Mouse (Mus musculus): ENCODE data around the gene Gnat2.

The Gnat2 gene

GRCm38 (mm10) chr3:108085721-108086469 lies 6.7 kb upstream of the Gnat2 start:
- DNase-seq, result peak; percentile 81

DNA sequence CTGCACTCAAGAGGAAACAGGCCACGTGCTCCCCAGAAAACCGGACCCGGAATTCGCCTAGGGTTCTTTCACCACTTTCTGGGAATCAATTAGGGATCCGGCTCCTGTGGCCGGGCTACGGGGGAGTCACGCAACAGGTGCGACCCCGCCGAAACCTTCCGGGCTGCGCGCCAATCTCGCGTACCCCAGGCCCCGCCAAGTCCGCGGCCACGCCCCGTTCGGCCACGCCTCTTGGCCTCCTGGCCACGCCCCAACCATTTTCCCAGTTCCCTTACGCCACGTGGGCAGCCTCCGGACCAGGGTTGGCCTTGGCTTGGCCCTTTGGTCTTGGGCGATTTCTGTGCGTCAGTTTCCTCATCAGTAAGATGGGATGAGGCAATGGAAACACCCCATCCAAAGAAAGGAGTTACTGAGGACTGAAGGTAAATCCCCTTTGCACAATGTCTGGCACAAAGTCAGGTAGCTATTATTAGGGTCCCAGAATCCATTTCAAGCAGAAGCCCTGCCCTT lies 6.1 kb upstream of the Gnat2 start, which contains the start of gene Ampd2:
Gene Ampd2 (minus strand): TSS at position 182 of the 510 bp plus-strand sequence.
- peak; percentile 81 for DNase-seq

DNA sequence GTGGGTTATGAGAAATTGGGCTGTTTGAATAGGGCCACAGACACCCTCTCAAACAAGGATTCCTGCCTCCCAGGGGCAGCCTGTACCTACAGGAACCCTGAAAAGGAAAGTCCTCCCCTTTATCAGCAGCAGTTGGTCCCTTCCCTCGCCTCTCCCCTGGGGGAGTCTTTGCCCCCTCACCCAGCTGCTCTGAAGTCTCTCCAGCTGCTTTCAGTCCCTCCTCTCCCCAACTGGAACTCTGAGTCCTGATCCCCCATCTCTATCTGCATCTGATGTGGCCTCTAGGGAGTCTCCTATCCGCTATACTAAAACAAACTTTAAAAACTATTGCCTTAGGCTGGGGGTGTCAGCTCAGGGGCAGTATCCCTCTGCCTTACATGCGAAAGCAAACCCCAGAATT lies 5.3 kb upstream of the Gnat2 start:
- DNase-seq, result no peak

DNA sequence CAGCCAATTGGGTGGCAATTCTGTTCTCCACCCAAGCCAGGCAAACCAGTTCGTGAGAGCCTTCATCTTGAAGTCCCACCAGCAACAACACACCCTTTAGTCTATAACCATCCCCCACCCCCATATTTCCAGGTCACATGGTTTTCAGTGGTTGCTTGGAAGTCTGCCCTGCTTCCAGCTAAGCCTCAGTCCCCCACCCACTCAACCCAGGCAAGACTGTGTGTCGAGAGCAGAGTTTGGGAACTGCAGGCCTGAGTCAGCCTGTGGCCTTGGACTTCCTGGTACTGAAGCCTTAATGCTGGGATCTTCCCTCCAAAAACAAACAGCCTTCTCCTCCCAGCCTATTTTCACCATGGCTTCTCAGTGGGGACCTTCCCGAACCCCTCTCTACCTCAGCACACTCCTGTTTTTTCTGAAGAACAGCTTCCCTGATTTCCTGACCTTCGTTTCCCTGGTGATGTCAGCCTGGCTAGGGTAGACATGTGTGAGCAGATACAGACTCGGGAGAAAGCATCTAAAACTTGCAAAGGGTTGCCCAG lies 3.7 kb upstream of the Gnat2 start:
- no peak for DNase-seq

DNA sequence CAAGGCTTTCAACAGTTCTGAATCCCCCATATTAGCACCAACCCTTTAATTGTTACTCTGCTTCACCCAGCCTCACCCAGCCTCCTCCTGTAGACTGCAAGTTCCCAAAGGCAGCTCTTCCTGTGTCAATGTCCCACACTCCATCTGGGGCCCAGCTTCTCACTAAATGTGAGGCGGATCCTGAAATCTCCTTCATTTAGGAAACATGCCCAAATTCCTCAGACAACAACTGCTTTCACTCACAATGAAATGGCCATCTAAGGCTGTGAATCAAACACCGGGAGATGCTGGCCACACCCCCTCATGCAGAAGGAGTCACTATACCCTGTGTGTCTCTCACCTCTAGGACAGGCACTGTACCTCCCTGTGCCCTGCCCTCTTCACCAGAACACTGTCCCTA lies 2.7 kb upstream of the Gnat2 start:
- DNase-seq, result no peak

DNA sequence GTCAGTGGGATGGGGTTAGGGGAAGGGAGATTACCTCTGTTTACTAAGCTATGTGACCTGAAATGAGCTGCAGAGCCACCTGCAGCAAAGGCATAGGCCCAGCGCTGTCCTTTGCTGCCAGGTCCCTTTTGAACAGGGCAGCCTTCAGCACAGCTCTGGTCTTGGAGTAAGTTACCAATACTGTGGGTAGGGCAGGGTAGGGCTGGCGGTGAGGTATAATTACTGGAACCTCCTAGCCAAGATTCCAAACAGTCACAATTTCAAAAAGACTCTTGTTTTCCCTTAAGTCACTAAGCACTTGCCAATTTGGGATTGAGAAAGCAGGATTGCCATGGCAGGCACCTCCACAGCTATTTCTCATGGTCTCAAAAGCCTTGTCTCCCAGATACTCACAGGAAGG lies 2.0 kb upstream of the Gnat2 start:
- no peak for DNase-seq

DNA sequence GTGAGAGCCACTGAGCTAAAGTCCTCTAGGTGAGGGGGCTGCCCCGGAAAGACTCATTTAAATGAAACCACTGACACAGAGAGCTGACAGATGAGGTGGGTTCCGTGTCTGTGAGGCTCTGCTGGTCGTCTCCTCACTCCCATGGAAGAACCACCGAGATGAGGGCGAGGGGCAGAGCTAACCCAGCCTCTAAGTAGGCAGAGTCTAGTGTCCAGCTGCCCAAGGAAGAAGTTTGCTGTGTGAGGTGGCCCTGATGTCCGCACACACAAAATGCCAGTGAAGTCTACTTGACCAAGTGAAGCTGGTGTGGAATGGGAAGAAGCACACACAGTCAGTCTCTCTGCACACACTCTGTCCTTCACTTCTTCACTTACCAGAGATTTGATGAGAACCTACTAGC lies 559 bp upstream of the Gnat2 start:
- no peak for DNase-seq

DNA sequence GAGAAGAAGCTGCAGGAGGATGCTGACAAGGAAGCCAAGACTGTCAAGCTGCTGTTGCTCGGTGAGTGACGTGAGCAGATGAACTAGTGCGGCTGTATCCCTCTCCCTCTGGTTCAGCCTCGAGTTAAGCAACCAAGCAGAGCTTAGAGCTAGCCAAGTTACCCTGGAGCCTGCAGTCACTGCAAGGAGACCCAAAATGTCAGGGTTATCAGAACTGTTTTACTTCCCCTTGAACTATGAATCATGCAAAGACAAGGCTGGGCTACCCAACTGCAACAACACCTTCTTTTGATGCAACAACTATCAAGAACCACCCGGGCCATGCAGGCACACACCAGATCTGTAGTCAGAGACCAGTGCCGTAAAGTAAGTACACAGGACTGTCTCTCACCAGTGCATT lies 717 bp downstream of the Gnat2 start:
- DNase-seq, result no peak

- no peak for DNase-seq
Observed at GRCm38 (mm10) chr3:108094146-108094545, 1.6 kb downstream of the Gnat2 start.

- DNase-seq, result no peak
Observed at GRCm38 (mm10) chr3:108094976-108095760, 2.6 kb downstream of the Gnat2 start.

- DNase-seq, result no peak
Observed at GRCm38 (mm10) chr3:108096226-108096625, 3.6 kb downstream of the Gnat2 start.

DNA sequence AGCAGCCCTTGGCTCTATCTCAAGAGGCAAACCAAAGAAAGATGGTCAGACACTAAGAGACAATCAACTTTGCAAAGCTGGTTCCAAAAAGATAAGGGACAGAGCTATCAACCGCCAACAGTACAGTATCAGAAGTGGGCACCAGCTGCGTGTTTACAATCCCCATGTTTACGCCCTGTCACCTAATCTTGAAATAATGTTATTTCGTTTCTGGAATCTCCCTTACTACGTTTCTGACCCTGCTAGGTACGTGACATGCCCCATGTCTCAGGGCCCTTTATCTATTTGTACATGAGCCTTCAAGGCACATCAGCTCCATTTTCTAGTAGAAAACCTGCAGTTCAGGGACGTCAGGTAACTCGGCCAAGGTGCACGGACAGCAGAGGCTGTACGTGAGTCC lies 4.1 kb downstream of the Gnat2 start:
- no peak for DNase-seq

DNA sequence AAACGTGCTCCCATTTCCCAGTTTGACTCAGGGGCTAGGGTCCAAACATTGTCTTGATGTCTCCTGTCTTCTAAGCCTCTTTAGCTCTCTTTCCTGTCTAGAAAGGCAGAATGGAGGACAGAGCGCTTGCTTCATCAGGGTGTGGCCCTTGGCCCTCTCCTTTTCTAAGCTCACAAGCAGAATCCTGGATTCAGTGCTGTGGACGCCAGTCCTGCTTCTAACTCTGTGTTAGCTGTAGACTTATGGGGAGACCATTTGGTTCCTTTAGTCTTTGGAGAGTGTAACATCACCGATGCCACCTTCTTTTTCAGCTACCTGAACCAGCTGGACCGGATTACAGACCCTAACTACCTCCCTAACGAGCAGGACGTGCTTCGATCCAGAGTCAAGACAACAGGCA lies 5.1 kb downstream of the Gnat2 start:
- DNase-seq, result no peak

DNA sequence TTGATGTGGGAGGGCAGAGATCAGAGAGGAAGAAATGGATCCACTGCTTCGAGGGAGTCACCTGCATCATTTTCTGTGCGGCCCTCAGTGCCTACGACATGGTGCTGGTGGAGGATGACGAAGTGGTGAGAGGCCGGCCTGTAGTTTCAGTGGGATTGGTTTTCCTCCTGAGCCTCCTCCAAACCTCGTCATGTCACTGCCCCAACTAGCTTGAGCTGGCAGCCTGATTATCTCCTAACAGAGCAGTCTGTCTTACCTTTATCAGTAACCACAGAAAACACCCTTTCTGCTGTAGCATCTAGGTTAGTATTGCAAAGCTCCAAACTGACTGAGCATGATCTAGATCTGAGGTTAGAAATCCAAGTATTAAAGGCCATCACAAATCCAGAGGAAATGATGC lies 5.7 kb downstream of the Gnat2 start:
- no peak for DNase-seq

- no peak for DNase-seq
Observed at GRCm38 (mm10) chr3:108101594-108101993, 9.0 kb downstream of the Gnat2 start.

DNA sequence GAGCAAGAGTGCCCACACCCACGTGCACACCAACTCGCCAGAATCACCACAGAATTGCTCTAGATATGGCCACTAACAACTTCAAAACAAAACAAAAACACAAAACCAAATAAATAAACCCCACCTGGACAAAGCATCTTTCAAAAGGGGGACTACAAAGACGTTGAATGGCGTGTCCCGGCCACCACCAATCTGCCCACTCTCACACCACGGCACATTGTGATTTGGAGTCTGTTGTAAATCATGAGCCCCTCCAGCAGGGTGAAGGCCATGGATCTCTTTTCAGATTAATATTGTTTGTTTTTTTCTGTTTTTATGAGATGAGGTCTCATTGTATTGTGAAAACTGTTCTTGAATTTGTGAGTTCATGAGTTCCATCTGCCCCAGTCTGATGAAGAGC lies 9.5 kb downstream of the Gnat2 start:
- DNase-seq, result no peak

GRCm38 (mm10) chr3:108105281-108105680 lies 12.7 kb downstream of the Gnat2 start:
- no peak for DNase-seq

GRCm38 (mm10) chr3:108111320-108111719 lies 18.7 kb downstream of the Gnat2 start:
- DNase-seq, result no peak

DNA sequence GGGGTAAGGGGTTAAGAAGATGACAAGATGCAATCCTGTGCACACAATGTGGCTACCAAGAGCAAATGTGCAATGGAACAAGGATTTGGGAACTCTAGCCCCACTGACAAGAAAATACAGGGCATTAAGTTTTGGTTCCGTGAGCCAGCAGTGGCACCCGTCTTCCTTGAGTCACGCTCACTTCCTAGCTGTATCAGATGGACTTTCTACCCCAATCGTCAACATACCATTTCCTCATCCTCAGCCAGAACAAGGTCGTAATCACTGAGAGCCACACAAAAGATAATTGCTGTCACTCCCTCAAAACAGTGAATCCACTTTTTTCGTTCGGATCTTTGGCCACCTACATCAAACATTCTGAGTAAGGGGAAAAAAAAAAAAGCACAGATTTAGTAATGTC lies 19.7 kb downstream of the Gnat2 start:
- DNase-seq, result no peak

GRCm38 (mm10) chr3:108112666-108113065 lies 20.1 kb downstream of the Gnat2 start:
- no peak for DNase-seq

GRCm38 (mm10) chr3:108113591-108114289 lies 21.2 kb downstream of the Gnat2 start:
- DNase-seq, result peak; percentile 10

GRCm38 (mm10) chr3:108117465-108117864 lies 24.9 kb downstream of the Gnat2 start:
- no peak for DNase-seq

- DNase-seq, result no peak
Observed at GRCm38 (mm10) chr3:108121101-108121500, 28.5 kb downstream of the Gnat2 start.
